Mouse (Mus musculus): Measurements from ENCODE around the gene Adipor2.

DNA sequence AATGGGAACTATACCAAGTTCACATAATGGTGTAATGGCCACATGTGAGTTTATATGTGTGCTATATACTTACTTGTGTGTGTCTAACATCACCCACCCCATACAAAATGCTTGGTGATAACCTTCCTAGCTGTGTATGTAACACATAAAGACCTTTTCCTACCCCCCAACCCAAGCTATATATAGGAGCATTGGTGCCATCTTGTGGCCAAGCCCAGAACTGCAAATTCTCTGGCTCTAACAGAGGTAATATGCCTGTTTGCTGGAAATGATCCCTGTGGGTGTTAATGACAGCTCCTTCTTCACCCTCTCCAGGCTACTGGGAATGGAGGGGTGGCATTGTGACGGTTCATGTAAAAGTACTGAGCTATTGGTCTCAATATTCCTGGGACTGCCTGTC is 69.3 kb downstream of the Adipor2 start:
- TF ChIP-seq POLR2A (IDR thresholded peaks at IDR 0.05; ENCODE audit: insufficient read depth, low read depth, low read length) (no peak), CTCF (IDR thresholded peaks at IDR 0.05) (peak; percentile 94)

All from heart, adult 2 months (tissue).